Mouse (Mus musculus): ENCODE measurements around the gene Klhl9. TPM values are rescaled to one million over a fixed set of nuclear protein-coding genes. Genes with fewer than 3 reads are reported as not detected.

Klhl9 gene
- polyA plus RNA-seq, 1 experiment from 2014 or later = 130 TPM

GRCm38 (mm10) chr4:88707128-88707826 lies 15.0 kb downstream of the Klhl9 start:
- Histone ChIP-seq H3K4me3 (replicated peaks) (no peak overlapping the region), H3K36me3 (no peaks in the 10 kb centered on the region; the same call in 1 of the 2 replicates), H3K27me3 (no peaks in the 10 kb centered on the region), H3K4me1 (replicated peaks) (no peaks in the 10 kb centered on the region), H3K9ac (replicated peaks) (no peak overlapping the region), H3K4me2 (no peak overlapping the region), H3K27ac (no peak overlapping the region), H3K9me3 (no peaks in the 10 kb centered on the region)
- no peak for ATAC-seq (ENCODE audit: insufficient number of reproducible peaks, insufficient read depth, low FRiP score, low TSS enrichment, low read depth)
- WGBS = 93% methylated on average over 1 of the region's 1 CpGs

- Histone ChIP-seq H3K4me2 (no peak overlapping the region), H3K9ac (replicated peaks) (no peak overlapping the region)
- WGBS = 28% methylated on average over 3 of the region's 3 CpGs
These were observed 16.3 kb downstream of the Klhl9 start for GRCm38 (mm10) chr4:88705924-88706323.

GRCm38 (mm10) chr4:88699301-88699700 lies 23.0 kb downstream of the Klhl9 start:
- Histone ChIP-seq H3K27me3 (no peaks in the 10 kb centered on the region; the same call in 1 of the 2 replicates), H3K4me2 (no peak overlapping the region), H3K27ac (no peak overlapping the region), H3K36me3 (no peaks in the 10 kb centered on the region), H3K4me1 (replicated peaks) (no peaks in the 10 kb centered on the region), H3K9me3 (no peaks in the 10 kb centered on the region), H3K4me3 (replicated peaks) (no peak overlapping the region), H3K9ac (replicated peaks) (no peak overlapping the region)
- WGBS = 90% methylated on average over 1 of the region's 1 CpGs
- ATAC-seq (ENCODE audit: insufficient number of reproducible peaks, insufficient read depth, low FRiP score, low TSS enrichment, low read depth) = no peak

More at GRCm38 (mm10) chr4:88705924-88706323, 16.3 kb downstream of the Klhl9 start:
- Histone ChIP-seq H3K4me3 (replicated peaks) (no peak overlapping the region), H3K27me3 (no peaks in the 10 kb centered on the region), H3K27ac (no peak overlapping the region), H3K4me1 (replicated peaks) (no peaks in the 10 kb centered on the region), H3K36me3 (no peaks in the 10 kb centered on the region; the same call in 1 of the 2 replicates), H3K9me3 (no peaks in the 10 kb centered on the region)
- no peak for ATAC-seq (ENCODE audit: insufficient number of reproducible peaks, insufficient read depth, low FRiP score, low TSS enrichment, low read depth)

DNA sequence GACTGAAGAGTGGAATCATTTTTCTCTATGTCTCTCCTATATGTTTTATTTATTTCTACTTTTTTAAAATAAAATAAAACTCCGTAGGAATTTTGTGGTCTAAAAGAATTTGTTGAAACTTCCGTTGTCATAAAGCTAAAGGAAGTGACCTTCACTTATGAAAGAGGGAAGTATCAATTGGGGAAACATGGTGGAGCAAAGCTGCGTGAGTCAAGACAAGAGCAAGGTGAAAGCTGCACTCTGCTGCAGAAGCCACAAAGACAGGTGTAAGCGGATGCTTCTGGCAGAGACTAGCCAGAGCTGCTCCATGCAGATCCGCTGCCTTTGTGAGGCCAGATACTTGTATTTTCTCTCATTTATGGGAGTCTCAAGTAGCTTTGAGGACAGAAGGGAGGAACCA lies 23.5 kb downstream of the Klhl9 start:
- Histone ChIP-seq H3K27me3 (no peaks in the 10 kb centered on the region; the same call in 1 of the 2 replicates), H3K9me3 (no peaks in the 10 kb centered on the region), H3K4me1 (replicated peaks) (no peaks in the 10 kb centered on the region), H3K27ac (no peak overlapping the region), H3K4me2 (no peak overlapping the region), H3K9ac (replicated peaks) (no peak overlapping the region), H3K36me3 (no peaks in the 10 kb centered on the region), H3K4me3 (replicated peaks) (no peak overlapping the region)
- ATAC-seq (ENCODE audit: insufficient number of reproducible peaks, insufficient read depth, low FRiP score, low TSS enrichment, low read depth) = no peak
- 58% methylated on average over 5 of the region's 5 CpGs for WGBS

GRCm38 (mm10) chr4:88697753-88698152 lies 24.5 kb downstream of the Klhl9 start:
- 83% methylated on average over 4 of the region's 4 CpGs for WGBS
- Histone ChIP-seq H3K27me3 (no peaks in the 10 kb centered on the region; the same call in 1 of the 2 replicates), H3K4me3 (replicated peaks) (no peak overlapping the region), H3K9me3 (no peaks in the 10 kb centered on the region), H3K36me3 (no peaks in the 10 kb centered on the region), H3K4me1 (replicated peaks) (no peaks in the 10 kb centered on the region), H3K27ac (no peak overlapping the region), H3K9ac (replicated peaks) (no peak overlapping the region), H3K4me2 (no peak overlapping the region)
- no peak for ATAC-seq (ENCODE audit: insufficient number of reproducible peaks, insufficient read depth, low FRiP score, low TSS enrichment, low read depth)

- ATAC-seq (ENCODE audit: insufficient number of reproducible peaks, insufficient read depth, low FRiP score, low TSS enrichment, low read depth) = no peak
- Histone ChIP-seq H3K4me2 (no peak overlapping the region), H3K4me1 (replicated peaks) (no peaks in the 10 kb centered on the region), H3K27ac (no peak overlapping the region), H3K4me3 (replicated peaks) (no peak overlapping the region), H3K9ac (replicated peaks) (no peak overlapping the region), H3K27me3 (peaks cover 4% of the 10 kb centered on the region), H3K9me3 (no peaks in the 10 kb centered on the region), H3K36me3 (no peaks in the 10 kb centered on the region)
- WGBS = 51% methylated on average over 6 of the region's 6 CpGs
These were observed 25.2 kb downstream of the Klhl9 start for GRCm38 (mm10) chr4:88697108-88697507.

GRCm38 (mm10) chr4:88696237-88696884 lies 25.9 kb downstream of the Klhl9 start:
- no peaks in the 10 kb centered on the region for H3K9me3 ChIP-seq
- 25% methylated on average over 3 of the region's 3 CpGs for WGBS
- H3K27me3 ChIP-seq = peaks cover 4% of the 10 kb centered on the region
- no peak overlapping the region for H3K27ac ChIP-seq
- H3K4me1 ChIP-seq (replicated peaks) = no peaks in the 10 kb centered on the region
- H3K4me3 ChIP-seq (replicated peaks) = no peak overlapping the region
- peak; percentile 66; the same call in 1 of the 2 replicates for ATAC-seq (ENCODE audit: insufficient number of reproducible peaks, insufficient read depth, low FRiP score, low TSS enrichment, low read depth)
- no peak overlapping the region for H3K9ac ChIP-seq (replicated peaks)
- H3K36me3 ChIP-seq = no peaks in the 10 kb centered on the region
- H3K4me2 ChIP-seq = no peak overlapping the region

GRCm38 (mm10) chr4:88693392-88693791 lies 28.9 kb downstream of the Klhl9 start:
- Histone ChIP-seq H3K27me3 (peaks cover 4% of the 10 kb centered on the region), H3K4me1 (replicated peaks) (no peaks in the 10 kb centered on the region), H3K9me3 (no peaks in the 10 kb centered on the region), H3K4me2 (no peak overlapping the region), H3K27ac (no peak overlapping the region), H3K4me3 (replicated peaks) (no peak overlapping the region), H3K36me3 (no peaks in the 10 kb centered on the region), H3K9ac (replicated peaks) (no peak overlapping the region)
- WGBS = 88% methylated on average over 2 of the region's 2 CpGs
- ATAC-seq (ENCODE audit: insufficient number of reproducible peaks, insufficient read depth, low FRiP score, low TSS enrichment, low read depth) = no peak

GRCm38 (mm10) chr4:88692537-88692936 lies 29.7 kb downstream of the Klhl9 start:
- Histone ChIP-seq H3K4me3 (replicated peaks) (no peak overlapping the region), H3K9ac (replicated peaks) (no peak overlapping the region), H3K9me3 (no peaks in the 10 kb centered on the region), H3K27me3 (peaks cover 4% of the 10 kb centered on the region), H3K4me1 (replicated peaks) (no peaks in the 10 kb centered on the region), H3K27ac (no peak overlapping the region), H3K36me3 (no peaks in the 10 kb centered on the region), H3K4me2 (no peak overlapping the region)
- 91% methylated on average over 1 of the region's 1 CpGs for WGBS
- no peak for ATAC-seq (ENCODE audit: insufficient number of reproducible peaks, insufficient read depth, low FRiP score, low TSS enrichment, low read depth)

- no peaks in the 10 kb centered on the region for H3K9me3 ChIP-seq
- no peak within 1 kb of the TSS for H3K4me2 ChIP-seq
- H3K4me3 ChIP-seq (replicated peaks) = no peak within 1 kb of the TSS
- 70% methylated on average over 2 of the region's 2 CpGs for WGBS
- H3K9ac ChIP-seq (replicated peaks) = no peak within 1 kb of the TSS
- H3K27ac ChIP-seq = no peak within 1 kb of the TSS
- ATAC-seq (ENCODE audit: insufficient number of reproducible peaks, insufficient read depth, low FRiP score, low TSS enrichment, low read depth) = no peak
- no peaks in the 10 kb centered on the region for H3K4me1 ChIP-seq (replicated peaks)
- H3K27me3 ChIP-seq = peaks cover 4% of the 10 kb centered on the region; the same call in 1 of the 2 replicates
- H3K36me3 ChIP-seq = no peaks in the 10 kb centered on the region
These were observed 31.0 kb downstream of the Klhl9 start, which contains the start of gene Ifnab for GRCm38 (mm10) chr4:88691259-88691658. Gene Ifnab (minus strand): TSS chr4:88691359.

- no peak within 1 kb of the TSS for H3K9ac ChIP-seq (replicated peaks)
- no peaks in the 10 kb centered on the region for H3K4me1 ChIP-seq (replicated peaks)
- no peaks in the 10 kb centered on the region for H3K9me3 ChIP-seq
- no peak within 1 kb of the TSS for H3K27ac ChIP-seq
- no peaks in the 10 kb centered on the region for H3K36me3 ChIP-seq
- ATAC-seq (ENCODE audit: insufficient number of reproducible peaks, insufficient read depth, low FRiP score, low TSS enrichment, low read depth) = no peak
- 93% methylated on average over 1 of the region's 1 CpGs for WGBS
- no peak within 1 kb of the TSS for H3K4me2 ChIP-seq
- H3K27me3 ChIP-seq = no peaks in the 10 kb centered on the region
- H3K4me3 ChIP-seq (replicated peaks) = no peak within 1 kb of the TSS
These were observed 38.5 kb downstream of the Klhl9 start, which contains the start of gene Ifna2 for GRCm38 (mm10) chr4:88683812-88684211. Gene Ifna2 (minus strand): TSS chr4:88683912.
